Mouse (Mus musculus): ENCODE data around the gene Med12l. TPM values are rescaled to one million over a fixed set of nuclear protein-coding genes. Genes with fewer than 3 reads are reported as not detected.

Gene Med12l
- polyA plus RNA-seq, 1 experiment from 2014 or later: 2.9 TPM

- Histone ChIP-seq H3K27me3 (no peaks in the 10 kb centered on the region), H3K36me3 (no peaks in the 10 kb centered on the region), H3K4me1 (peaks cover 12% of the 10 kb centered on the region; the same call in 1 of the 2 replicates), H3K4me2 (no peak overlapping the region), H3K9me3 (no peaks in the 10 kb centered on the region), H3K27ac (no peak overlapping the region), H3K9ac (no peak overlapping the region), H3K4me3 (no peak overlapping the region)
- 50% methylated on average over 14 of the region's 14 CpGs for WGBS
- no peak for ATAC-seq (ENCODE audit: insufficient number of reproducible peaks, insufficient read depth, low FRiP score, low TSS enrichment, low read depth)
Measured at GRCm38 (mm10) chr3:59024531-59025192, 19.0 kb downstream of the Med12l start.

- Histone ChIP-seq H3K27ac (no peak overlapping the region), H3K9me3 (no peaks in the 10 kb centered on the region), H3K9ac (no peak overlapping the region), H3K36me3 (no peaks in the 10 kb centered on the region), H3K4me3 (no peak overlapping the region), H3K4me1 (peaks cover 12% of the 10 kb centered on the region; the same call in 1 of the 2 replicates), H3K27me3 (no peaks in the 10 kb centered on the region), H3K4me2 (no peak overlapping the region)
- no peak for ATAC-seq (ENCODE audit: insufficient number of reproducible peaks, insufficient read depth, low FRiP score, low TSS enrichment, low read depth)
- WGBS: 20% methylated on average over 4 of the region's 4 CpGs
Measured at GRCm38 (mm10) chr3:59025193-59025535, 19.5 kb downstream of the Med12l start.

- Histone ChIP-seq H3K4me3 (no peak overlapping the region), H3K9me3 (no peaks in the 10 kb centered on the region), H3K27me3 (no peaks in the 10 kb centered on the region), H3K4me2 (no peak overlapping the region), H3K4me1 (peaks cover 10% of the 10 kb centered on the region; the same call in 1 of the 2 replicates), H3K9ac (no peak overlapping the region), H3K27ac (no peak overlapping the region), H3K36me3 (no peaks in the 10 kb centered on the region)
- no peak for ATAC-seq (ENCODE audit: insufficient number of reproducible peaks, insufficient read depth, low FRiP score, low TSS enrichment, low read depth)
- WGBS: 88% methylated on average over 6 of the region's 6 CpGs
Measured at GRCm38 (mm10) chr3:59028696-59029095, 23.1 kb downstream of the Med12l start.

GRCm38 (mm10) chr3:59030986-59031385 lies 25.4 kb downstream of the Med12l start:
- no peak overlapping the region for H3K4me3 ChIP-seq
- no peak overlapping the region for H3K9ac ChIP-seq
- H3K4me1 ChIP-seq: no peaks in the 10 kb centered on the region
- 59% methylated on average over 4 of the region's 4 CpGs for WGBS
- H3K9me3 ChIP-seq: no peaks in the 10 kb centered on the region
- no peak overlapping the region for H3K27ac ChIP-seq
- ATAC-seq (ENCODE audit: insufficient number of reproducible peaks, insufficient read depth, low FRiP score, low TSS enrichment, low read depth): no peak
- H3K36me3 ChIP-seq: no peaks in the 10 kb centered on the region
- H3K4me2 ChIP-seq: no peak overlapping the region
- H3K27me3 ChIP-seq: no peaks in the 10 kb centered on the region

GRCm38 (mm10) chr3:59041487-59041886 lies 35.9 kb downstream of the Med12l start:
- no peaks in the 10 kb centered on the region for H3K9me3 ChIP-seq
- H3K27ac ChIP-seq: no peak overlapping the region
- no peak for ATAC-seq (ENCODE audit: insufficient number of reproducible peaks, insufficient read depth, low FRiP score, low TSS enrichment, low read depth)
- H3K4me3 ChIP-seq: no peak overlapping the region
- H3K27me3 ChIP-seq: no peaks in the 10 kb centered on the region
- no peak overlapping the region for H3K4me2 ChIP-seq
- H3K9ac ChIP-seq: no peak overlapping the region
- H3K36me3 ChIP-seq: no peaks in the 10 kb centered on the region
- WGBS: 86% methylated on average over 6 of the region's 6 CpGs
- no peaks in the 10 kb centered on the region for H3K4me1 ChIP-seq

GRCm38 (mm10) chr3:59054834-59055535 lies 49.4 kb downstream of the Med12l start:
- 87% methylated on average over 17 of the region's 17 CpGs for WGBS
- no peaks in the 10 kb centered on the region for H3K27me3 ChIP-seq
- no peaks in the 10 kb centered on the region for H3K9me3 ChIP-seq
- H3K9ac ChIP-seq: no peak overlapping the region
- ATAC-seq (ENCODE audit: insufficient number of reproducible peaks, insufficient read depth, low FRiP score, low TSS enrichment, low read depth): no peak
- no peak overlapping the region for H3K4me3 ChIP-seq
- no peak overlapping the region for H3K27ac ChIP-seq
- H3K4me1 ChIP-seq: 0 out of 2 replicates have a peak, but pooled peaks cover 6% of the 10 kb centered on the region
- no peaks in the 10 kb centered on the region for H3K36me3 ChIP-seq
- no peak overlapping the region for H3K4me2 ChIP-seq

- Histone ChIP-seq H3K9me3 (no peaks in the 10 kb centered on the region), H3K9ac (peak overlapping the region; percentile 40; the same call in 1 of the 2 replicates), H3K36me3 (no peaks in the 10 kb centered on the region), H3K27me3 (no peaks in the 10 kb centered on the region), H3K27ac (no peak overlapping the region), H3K4me2 (peak overlapping the region; percentile 35), H3K4me3 (no peak overlapping the region), H3K4me1 (0 out of 2 replicates have a peak, but pooled peaks cover 6% of the 10 kb centered on the region)
- 1% methylated on average over 7 of the region's 7 CpGs for WGBS
- peak; percentile 56; the same call in 1 of the 2 replicates for ATAC-seq (ENCODE audit: insufficient number of reproducible peaks, insufficient read depth, low FRiP score, low TSS enrichment, low read depth)
Measured at GRCm38 (mm10) chr3:59059022-59059541, 53.5 kb downstream of the Med12l start.

- ATAC-seq (ENCODE audit: insufficient number of reproducible peaks, insufficient read depth, low FRiP score, low TSS enrichment, low read depth): no peak
- H3K36me3 ChIP-seq: no peaks in the 10 kb centered on the region
- WGBS: 84% methylated on average over 7 of the region's 7 CpGs
- H3K9ac ChIP-seq: no peak overlapping the region
- no peak overlapping the region for H3K4me2 ChIP-seq
- H3K4me3 ChIP-seq: no peak overlapping the region
- H3K27ac ChIP-seq: no peak overlapping the region
- 0 out of 2 replicates have a peak, but pooled peaks cover 6% of the 10 kb centered on the region for H3K4me1 ChIP-seq
- no peaks in the 10 kb centered on the region for H3K27me3 ChIP-seq
- no peaks in the 10 kb centered on the region for H3K9me3 ChIP-seq
Measured at GRCm38 (mm10) chr3:59060131-59060530, 54.5 kb downstream of the Med12l start.

- H3K27ac ChIP-seq: no peak overlapping the region
- no peaks in the 10 kb centered on the region for H3K27me3 ChIP-seq
- H3K9me3 ChIP-seq: no peaks in the 10 kb centered on the region
- H3K4me2 ChIP-seq: no peak overlapping the region
- ATAC-seq (ENCODE audit: insufficient number of reproducible peaks, insufficient read depth, low FRiP score, low TSS enrichment, low read depth): no peak
- H3K9ac ChIP-seq: no peak overlapping the region
- no peak overlapping the region for H3K4me3 ChIP-seq
- WGBS: 47% methylated on average over 5 of the region's 5 CpGs
- no peaks in the 10 kb centered on the region for H3K36me3 ChIP-seq
- H3K4me1 ChIP-seq: peaks cover 12% of the 10 kb centered on the region
Measured at GRCm38 (mm10) chr3:59062141-59062540, 56.5 kb downstream of the Med12l start.

- H3K36me3 ChIP-seq: no peaks in the 10 kb centered on the region
- no peaks in the 10 kb centered on the region for H3K9me3 ChIP-seq
- H3K27ac ChIP-seq: no peak overlapping the region
- no peak overlapping the region for H3K9ac ChIP-seq
- peaks cover 14% of the 10 kb centered on the region for H3K4me1 ChIP-seq
- no peaks in the 10 kb centered on the region for H3K27me3 ChIP-seq
- H3K4me2 ChIP-seq: no peak overlapping the region
- H3K4me3 ChIP-seq: no peak overlapping the region
- WGBS: 96% methylated on average over 4 of the region's 4 CpGs
- no peak for ATAC-seq (ENCODE audit: insufficient number of reproducible peaks, insufficient read depth, low FRiP score, low TSS enrichment, low read depth)
Measured at GRCm38 (mm10) chr3:59063431-59063830, 57.8 kb downstream of the Med12l start.

- H3K9ac ChIP-seq: no peak overlapping the region
- H3K9me3 ChIP-seq: no peaks in the 10 kb centered on the region
- no peaks in the 10 kb centered on the region for H3K27me3 ChIP-seq
- no peak overlapping the region for H3K27ac ChIP-seq
- ATAC-seq (ENCODE audit: insufficient number of reproducible peaks, insufficient read depth, low FRiP score, low TSS enrichment, low read depth): no peak
- H3K4me3 ChIP-seq: no peak overlapping the region
- H3K4me1 ChIP-seq: peaks cover 8% of the 10 kb centered on the region
- no peaks in the 10 kb centered on the region for H3K36me3 ChIP-seq
- WGBS: 86% methylated on average over 3 of the region's 3 CpGs
- H3K4me2 ChIP-seq: no peak overlapping the region
Measured at GRCm38 (mm10) chr3:59065937-59066336, 60.3 kb downstream of the Med12l start.

Data from embryonic facial prominence, embryonic 13.5 days (tissue).